Mouse (Mus musculus): ENCODE results near the gene Nfix.
"Not testable (repeated sequence)": the region's sequence is repeated elsewhere in the genome, so short reads cannot be mapped to it uniquely, and the experiment has no call there.

Nfix gene

DNA sequence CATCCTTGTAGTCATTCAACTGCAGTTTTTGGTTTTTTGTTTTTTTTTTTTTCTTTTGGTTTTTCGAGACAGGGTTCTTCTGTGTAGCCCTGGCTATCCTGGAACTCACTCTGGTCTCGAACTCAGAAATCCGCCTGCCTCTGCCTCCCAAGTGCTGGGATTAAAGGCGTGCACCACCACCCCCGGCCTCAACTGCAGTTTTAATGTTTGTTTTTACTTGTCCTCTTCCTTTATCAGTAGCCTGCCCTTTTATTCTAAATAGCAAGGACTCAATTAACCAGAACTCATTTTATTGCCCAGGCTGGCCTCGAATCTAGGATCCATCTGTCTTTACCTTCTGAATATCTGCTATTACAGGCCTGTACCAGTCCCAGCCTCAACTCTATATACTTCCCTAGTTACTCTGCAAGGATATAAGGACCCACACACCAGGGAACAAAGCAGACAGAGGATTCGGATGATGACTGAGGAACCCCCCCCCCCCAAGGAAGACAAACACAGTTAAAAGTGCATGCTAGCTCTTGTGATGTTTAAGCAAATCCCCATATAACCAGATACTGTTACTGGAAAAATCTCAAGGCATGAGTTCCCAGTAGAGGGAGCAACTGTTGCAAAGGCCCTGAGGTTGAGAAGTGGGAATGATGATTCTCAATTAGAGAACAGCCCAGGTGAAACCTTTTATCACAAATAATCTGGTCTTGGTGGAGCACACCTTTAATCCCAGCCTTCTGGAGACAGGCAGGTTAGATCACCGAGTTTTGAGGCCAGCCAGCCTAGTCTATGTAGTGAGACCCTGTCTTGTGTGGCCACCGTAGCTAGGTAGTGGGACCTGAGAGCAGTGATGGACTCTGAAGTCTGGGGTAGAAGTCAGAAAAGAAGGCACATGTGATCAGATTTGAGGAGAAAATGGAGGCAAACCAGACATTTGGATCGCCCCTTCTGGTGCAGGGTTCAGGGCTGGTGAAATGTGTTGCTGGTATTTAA, 32.9 kb upstream of the Nfix start:
- DNase-seq (ENCODE audit: low spot score in 2 of 2): no peak

DNA sequence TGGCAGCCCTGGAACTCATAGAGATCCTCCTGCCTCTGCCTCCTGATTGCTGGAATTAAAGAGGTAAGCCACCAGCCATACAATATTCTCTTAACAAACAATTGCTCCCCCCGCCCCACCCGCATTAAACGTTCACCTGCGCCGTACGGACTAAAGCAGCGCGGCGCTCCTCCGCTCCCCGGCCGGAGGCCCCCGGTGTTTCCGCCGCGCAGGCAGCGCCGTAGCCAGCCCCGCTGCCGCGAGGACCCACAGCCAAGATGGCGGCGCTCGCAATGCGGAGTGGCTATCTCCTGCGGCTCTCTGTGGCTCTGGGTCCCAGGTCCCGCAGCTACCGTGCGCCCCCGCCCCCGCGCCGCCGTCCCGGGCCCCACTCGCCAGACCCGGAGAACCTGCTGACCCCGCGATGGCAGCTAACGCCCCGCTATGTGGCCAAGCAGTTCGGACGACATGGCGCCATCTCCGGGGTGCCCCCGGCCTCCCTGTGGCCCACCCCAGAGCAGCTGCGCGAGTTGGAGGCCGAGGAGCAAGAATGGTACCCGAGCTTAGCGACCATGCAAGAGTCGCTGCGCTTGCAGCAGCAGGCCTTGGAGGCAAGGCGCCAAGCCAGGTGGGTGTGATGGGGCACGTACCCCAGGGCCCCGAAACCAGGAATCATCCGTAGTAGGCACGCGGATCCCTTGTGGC, 32.0 kb upstream of the Nfix start:
- peak; percentile 50 to 76 for DNase-seq (ENCODE audit: low spot score in 2 of 2)

DNA sequence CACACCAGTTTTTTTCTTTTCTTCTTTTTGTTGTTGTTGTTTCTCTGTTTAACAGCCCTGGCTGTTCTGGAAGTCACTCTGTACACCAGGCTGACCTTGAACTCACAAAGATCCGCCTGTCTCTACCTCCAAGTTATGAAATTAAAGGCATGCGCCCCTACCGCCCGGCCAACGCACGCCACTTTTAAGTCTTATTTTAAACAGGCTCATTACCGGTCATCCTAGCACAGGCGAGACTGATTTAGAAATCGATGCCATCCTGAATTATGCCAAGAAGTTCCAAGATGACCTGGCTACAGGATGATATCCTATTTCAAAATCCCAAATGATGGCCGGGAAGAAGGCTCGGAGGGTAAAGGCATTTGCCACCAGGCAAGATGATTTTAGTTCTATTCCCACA, 31.3 kb upstream of the Nfix start, which contains the start of gene Gadd45gip1:
Gene Gadd45gip1 (plus strand): TSS at position 33 of the 400 bp plus-strand sequence.
- no peak for DNase-seq (ENCODE audit: low spot score in 2 of 2)

DNA sequence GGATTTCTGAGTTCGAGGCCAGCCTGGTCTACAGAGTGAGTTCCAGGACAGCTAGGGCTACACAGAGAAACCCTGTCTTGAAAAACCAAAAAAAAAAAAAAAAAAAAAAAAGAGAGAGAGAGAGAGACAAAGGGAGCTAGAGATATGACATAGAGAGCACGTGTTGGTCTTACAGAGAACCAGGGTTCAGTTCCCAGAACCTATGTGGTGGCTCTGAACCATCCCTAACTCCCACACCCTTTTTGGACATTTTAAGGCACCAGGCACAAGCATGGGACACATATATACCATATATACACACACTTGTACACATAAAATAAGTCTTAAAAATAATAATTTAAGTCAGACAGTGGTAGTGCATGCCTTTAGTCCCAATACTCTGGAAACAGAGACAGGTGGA, 26.4 kb upstream of the Nfix start:
- not testable (repeated sequence) for DNase-seq (ENCODE audit: low spot score in 2 of 2)

DNA sequence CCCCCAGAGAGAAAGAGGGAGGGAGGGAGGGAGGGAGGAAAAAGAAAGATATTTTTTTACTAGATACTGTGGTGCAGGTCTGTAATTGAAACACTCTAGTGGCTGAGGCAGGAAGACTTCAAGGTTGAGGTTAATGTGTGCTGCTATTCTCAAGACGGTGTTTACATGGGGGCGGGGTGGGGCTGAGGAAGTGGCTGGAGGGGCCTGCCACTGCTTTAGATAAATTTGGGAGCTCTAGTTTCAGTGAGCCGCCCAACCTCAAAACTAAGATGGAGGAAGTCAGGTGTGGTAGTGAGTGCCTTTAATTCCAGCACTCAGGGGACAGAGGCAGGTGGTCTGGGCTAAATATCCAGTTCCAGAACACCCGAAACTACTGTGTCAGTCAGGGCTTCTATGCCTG, 25.5 kb upstream of the Nfix start:
- no peak for DNase-seq (ENCODE audit: low spot score in 2 of 2)

DNA sequence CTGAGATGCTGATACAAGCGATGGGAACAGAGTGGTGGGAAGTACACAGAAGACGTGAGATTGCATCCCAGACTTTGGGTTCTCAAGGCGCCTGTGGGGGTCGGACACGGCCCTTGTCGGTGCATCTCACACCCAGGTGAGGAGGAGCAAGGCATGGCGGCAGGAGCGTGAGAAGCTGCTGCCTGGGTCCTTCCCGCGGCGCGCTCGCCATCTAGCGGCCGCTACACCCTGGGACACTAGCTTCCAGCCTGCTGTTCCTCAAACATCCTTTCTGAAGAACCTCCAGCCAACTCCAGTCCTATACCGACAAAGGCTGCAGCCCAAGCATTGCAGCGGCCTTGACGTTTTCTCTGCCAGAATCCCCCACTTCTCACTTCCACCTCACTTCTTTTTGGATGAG, 23.5 kb upstream of the Nfix start:
- peak; percentile 49 to 70 for DNase-seq (ENCODE audit: low spot score in 2 of 2)

DNA sequence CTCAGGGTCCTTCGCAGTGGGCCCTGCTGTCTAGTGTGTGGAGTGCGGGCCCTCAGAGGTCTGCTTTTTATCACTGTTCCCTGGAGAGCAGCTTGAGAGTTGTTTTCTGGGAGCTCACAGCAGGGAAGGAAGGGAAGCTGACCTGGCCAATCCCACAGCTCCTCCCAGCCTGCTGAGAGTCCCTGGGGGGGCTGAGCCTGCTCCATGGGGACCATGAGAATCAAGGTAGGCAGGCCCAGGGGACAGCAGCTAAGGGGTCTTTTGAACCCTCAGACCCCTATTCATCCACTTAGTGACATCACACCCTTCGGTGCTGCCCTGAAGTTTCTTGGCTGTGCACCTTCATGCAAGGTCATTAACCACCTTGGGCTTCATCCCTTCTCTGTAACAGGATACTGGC, 22.6 kb upstream of the Nfix start, which contains the start of gene Dand5:
Gene Dand5 (minus strand): TSS at position 101 of the 400 bp plus-strand sequence.
- DNase-seq (ENCODE audit: low spot score in 2 of 2): no peak

DNA sequence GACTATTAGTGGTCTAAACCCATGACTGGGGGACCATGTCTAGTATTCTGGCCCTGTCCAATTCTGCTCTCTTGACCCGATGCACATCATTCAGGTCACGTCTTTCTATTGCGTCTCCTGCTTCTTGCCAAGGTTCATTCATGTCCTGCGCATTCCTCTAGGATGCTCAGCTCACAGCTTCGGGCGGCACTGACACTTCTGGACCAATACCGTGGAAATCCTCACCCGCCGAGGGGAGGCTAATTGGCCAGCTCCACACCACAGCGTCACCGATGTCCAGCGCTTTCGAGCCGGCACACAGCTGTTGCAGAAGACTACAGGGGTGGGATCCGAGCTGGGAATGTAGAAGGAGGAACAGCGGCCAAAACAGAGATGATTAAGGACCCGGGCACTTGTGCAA, 16.0 kb upstream of the Nfix start:
- DNase-seq (ENCODE audit: low spot score in 2 of 2): no peak

DNA sequence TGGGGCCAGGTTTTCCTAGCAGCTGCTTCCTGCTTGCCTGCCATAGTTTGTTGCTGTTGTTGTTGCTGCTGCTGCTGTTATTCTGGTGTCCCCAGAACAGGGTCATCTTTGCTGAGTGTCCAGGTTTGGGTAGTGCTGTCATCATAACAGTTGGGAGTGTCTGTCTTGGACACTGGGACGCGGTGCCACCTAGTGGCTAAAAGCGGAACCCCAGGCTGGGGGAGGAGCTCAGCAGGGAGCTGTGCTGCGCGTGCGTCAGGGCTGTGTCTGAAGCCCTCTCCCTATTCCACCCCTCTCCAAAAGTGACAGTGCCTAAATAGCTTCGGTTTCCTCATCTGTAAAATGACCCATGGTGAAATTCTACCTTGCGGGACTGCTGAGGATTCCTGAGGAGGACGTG, 15.4 kb upstream of the Nfix start:
- peak; percentile 98 to 99 for DNase-seq (ENCODE audit: low spot score in 2 of 2)

DNA sequence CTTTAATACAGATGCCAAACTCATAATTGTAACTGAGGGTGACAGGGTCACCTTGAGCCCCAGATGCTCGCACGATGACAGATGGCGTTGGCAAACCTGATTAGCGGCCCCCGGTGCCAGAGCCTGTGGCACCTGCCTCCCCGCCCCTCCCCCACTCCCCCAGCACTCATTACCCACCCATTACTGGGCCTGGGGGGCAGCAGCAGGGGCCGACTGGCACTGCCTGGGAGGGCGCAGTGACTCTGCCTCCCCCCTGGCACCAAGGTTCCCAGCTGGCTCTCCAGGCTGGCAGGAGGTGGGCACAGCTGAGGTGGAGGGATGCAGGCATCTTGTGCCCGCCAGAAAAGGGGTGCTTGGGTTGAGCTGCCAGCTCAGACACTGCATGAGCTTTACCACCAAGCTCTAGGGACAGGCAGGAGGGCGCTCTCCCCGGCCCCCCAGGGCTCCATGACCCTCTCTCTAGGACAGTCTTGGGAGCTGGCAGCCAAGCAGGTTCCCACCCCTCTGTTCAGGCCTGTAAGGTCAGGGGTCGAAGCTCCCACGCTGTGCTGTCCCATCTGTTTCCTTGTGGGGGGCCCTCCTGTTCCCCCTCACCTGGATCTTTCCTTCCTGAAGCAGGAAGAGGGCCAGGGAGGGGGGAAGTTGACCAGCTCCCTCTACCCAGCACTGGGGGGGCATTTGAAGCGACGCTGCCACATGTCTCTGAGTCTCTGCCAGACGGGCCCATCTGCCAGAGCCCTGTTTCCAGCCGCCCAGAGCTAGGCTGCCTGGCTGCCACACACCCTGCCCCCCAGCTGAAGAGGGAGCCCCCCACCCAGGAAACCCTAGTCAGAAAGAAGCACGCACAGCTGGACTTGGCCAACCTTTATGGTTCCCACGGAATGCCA, 14.7 kb upstream of the Nfix start:
- DNase-seq (ENCODE audit: low spot score in 2 of 2): peak; percentile 41 to 76

DNA sequence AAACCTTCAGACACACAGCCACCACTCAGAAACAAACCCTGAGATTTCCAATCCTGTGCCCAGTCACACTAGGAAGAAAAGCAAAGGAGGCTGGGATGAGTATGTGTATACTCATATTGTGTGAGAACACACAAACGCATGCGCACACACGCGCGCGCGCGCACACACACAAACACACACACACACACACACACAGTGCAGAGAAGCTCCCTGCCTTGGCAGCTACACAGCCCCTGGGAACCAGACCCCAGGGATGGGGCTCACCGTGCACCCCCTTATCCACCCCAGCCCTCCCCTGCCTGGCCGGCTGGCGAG, 14.1 kb upstream of the Nfix start:
- DNase-seq (ENCODE audit: low spot score in 2 of 2): no peak

DNA sequence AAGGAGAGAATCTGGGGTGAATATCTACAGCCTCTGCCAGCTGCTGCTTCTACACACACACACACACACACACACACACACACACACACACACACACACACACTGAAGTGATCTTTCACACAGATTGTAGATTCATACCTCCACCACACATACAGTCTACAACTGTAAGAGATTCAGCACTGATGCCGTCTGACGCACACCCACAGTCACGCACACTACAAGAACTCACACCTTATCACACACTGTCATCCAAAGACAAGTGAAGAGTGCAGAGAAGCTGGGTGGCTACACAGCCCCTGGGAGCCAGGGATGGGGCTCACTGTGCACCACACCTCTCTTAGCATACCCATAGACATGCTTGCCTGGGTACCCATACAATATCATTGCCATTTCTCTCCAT, 13.7 kb upstream of the Nfix start:
- no peak for DNase-seq (ENCODE audit: low spot score in 2 of 2)

DNA sequence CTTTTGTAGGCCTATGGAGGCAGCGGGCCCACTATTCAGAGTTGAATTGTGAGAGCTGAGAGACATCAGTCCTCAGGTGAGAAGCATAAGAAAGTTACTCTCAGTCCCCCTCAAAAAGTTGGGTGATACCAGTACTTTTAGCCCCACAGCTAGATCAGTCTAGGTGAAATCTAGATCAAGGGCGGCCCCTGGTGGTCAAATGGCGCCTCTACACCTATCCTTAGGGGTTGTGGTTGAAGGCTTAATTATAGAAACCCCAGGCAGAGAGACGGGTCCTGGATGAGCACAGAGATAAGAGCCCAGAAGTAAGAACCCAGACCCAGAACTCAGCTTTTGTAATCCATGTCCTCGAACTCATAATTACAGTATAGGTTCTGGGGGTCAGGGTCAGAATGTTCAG, 12.9 kb upstream of the Nfix start:
- peak; percentile 81 to 89 for DNase-seq (ENCODE audit: low spot score in 2 of 2)

DNA sequence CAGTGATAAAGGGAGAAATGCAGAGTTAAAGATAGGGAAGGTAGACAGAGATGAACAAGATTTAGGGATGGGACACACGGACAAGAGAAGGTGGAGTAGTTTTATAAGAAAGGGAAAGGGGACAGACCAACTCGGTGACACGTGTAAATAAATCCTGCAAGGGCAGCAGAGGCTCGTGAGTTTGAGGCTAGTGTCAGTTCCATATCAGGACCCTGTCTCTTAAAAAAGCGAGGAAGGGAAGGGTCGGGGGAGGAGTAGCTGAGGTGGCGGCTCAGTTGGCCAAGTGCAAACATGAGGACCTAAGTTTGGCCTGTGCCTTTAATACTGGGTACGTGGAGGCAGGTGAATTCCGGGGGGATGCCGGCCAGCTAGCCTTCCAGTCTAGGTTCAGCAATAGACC, 11.2 kb upstream of the Nfix start:
- DNase-seq (ENCODE audit: low spot score in 2 of 2): no peak

DNA sequence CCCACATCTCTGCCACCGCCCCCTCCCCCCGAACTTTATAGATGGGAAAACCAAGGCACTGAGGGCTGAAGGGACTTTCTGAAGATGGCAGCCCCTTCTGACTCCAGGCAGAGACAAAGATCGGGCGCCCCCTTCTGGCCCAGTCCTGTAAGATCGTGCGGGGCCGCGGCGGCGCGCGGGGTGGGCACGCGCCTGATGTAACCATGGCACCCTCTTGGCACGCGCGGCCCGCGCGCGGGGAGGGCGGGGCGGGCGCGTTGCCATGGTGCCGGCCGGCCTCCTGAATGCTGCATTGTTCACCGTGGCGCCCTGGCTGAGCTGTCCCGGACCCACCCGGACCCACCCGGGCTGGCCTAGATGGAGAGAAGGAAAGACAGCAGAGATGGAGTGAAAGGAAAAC, 10.8 kb upstream of the Nfix start:
- DNase-seq (ENCODE audit: low spot score in 2 of 2): peak; percentile 99 to 100

DNA sequence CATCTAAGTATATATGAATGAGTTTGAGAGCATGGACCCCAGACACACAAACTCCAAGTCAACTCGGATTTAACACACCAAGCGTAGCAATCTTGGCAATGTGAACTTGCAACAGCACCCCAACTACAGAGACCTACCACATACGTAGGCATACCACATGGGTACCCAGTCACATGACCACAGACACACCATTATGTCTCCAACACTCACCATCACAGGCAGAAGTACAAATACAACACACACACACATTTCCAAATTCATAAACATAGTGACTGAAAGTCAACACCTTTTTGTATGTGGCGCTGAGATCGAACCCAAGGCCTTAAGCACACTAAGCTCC, 9.8 kb upstream of the Nfix start:
- DNase-seq (ENCODE audit: low spot score in 2 of 2): no peak

DNA sequence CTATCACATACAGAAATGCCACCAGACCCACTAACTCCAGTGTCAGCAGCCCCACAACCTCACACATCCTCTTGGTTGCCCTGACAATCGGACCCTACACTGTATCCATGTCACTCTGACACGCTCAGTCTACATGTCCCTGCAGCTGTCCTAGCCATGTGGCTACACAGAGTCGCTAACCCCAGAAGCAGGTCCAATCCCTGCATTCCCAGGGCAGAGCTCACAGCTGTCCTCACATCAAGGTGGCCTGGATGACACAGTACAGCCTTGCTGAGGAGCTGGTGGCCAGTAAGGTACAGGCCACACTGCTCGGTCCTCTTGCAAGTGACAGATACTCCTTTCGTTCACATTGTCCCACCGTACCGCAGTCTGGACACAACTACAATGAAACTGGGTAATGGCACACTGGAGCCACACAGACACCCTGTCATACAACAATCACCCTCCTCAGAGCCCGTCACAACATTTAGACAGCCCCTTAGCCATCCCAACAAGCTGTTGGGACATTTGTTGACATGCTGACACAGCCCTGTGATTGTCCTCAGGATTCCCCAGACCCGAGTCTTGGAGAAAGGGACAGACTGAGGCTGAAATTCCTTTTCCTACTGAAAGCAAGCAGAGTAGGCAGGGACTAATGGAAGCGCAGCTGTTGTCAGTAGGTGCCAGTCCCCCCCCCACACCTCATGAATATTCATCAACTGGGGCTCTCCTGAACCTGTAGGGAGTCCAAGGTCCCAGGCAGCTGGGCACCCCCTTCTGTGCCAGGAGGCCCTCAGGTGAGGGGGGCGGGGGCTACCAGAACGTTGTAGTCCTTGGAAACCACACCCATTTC, 9.2 kb upstream of the Nfix start:
- DNase-seq (ENCODE audit: low spot score in 2 of 2): no peak

DNA sequence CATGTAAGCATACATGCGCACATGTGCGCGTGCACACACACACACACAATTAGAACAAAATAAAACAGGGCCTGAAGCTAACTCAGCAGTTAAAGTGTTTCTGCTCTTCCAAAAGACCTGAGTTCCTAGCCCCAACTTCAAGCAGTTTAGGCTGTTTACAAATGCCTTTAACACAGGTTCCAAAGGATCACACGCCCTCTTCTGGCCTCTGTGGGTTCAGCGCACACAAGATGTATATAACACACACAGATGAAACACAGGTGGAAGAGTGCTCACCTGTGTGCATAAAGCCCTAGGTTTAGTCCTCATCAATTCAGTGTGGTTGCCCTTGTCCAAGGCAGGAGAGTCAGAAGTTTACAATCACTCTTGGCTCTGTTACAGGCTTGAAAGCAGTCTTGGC, 5.9 kb upstream of the Nfix start:
- DNase-seq (ENCODE audit: low spot score in 2 of 2): no peak

DNA sequence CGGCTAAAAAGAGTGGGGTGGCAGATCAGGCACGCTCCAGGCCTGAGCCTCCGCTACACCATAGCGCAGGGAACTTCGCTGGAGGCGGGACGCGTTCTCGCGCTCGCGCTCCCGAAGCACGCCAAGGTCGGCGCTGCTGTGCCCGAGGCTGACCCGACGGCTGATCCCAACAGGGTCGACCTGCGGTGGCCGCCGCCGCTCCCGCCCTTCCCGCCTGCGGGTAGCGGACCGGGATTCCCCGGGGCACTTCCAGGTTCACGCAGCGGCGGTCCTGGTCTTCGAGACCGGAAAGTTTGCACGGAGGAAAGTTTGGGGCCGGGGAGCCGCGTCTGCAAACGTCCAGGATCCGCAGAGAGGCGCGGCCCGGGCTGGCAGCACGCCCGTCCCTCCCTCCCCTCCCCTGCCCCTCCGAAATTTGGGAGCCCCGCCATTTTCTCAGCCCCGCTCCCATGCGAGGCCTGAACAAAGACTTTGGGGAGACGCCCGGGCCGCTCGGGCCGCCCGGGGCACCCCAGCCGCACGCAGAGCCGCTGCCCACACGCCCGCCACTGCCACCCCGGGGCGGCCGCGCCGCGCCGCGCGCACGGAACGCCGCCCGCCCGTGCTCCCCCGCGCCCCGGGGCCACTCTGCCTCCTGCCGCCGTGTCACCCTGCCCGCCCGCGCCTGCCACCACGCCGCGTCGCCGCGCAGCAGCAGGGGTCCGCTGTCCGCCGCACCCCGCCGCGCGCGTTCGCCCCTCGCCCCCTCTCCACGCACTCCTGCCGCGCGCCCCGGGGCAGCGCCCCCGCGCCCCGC, 810 bp downstream of the Nfix start:
- peak in 1 of 2 experiments; percentile 74 for DNase-seq (ENCODE audit: low spot score in 2 of 2)

DNA sequence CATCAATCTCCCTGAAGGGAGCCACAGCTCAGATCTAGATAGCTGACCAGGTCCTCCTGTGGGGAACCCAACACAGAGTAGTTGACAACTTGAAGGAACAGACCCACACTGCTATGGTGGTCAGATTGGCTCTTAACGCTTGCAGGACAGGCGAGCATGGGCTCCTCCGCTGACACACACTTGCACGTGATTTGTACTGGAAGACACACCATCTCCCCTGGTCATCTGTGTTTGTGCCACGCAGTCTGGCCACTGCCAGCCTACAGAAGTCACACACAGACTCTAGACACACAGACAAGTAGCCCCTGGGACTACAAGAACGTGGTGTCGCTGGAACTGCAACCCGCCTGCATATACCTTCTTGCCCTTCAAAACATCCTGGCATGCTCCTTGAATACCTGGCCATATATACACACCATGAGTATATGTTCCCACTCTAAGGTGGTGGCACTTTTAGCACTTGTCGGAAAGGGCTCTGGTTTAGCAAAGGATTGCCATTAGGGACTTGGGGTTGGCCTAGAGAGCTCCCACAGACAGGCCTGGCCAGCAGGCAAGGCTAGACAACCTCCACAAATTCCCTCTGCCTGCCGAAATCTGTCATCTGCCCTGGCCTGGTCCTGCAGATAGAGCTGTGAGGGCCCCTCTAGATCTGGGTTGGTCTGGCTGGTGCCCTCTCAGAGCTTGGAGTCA, 1.6 kb downstream of the Nfix start:
- no peak for DNase-seq (ENCODE audit: low spot score in 2 of 2)
